Mouse (Mus musculus): ENCODE measurements at regions not wholly inside any gene's neighbourhood (a gene's known extent, or its start where the extent isn't known, plus 50 kb on each side); places are given as distances from the start of the nearest gene placed in this dataset.

- no peaks in the 10 kb centered on the region for H3K27me3 ChIP-seq (ENCODE audit: control insufficient read depth, insufficient read depth, low read length)
- TF ChIP-seq CTCF (IDR thresholded peaks at IDR 0.05; ENCODE audit: low read depth, low read length) (no peak), POLR2A (IDR thresholded peaks at IDR 0.05; ENCODE audit: extremely low read depth, insufficient read depth, low read length) (no peak)
Measured at GRCm38 (mm10) chr13:32649982-32650381, 133.8 kb downstream of the Mylk4 start.

GRCm38 (mm10) chr13:32643030-32643750 lies 140.6 kb downstream of the Mylk4 start:
- DNase-seq (ENCODE audit: extremely low read depth, low read depth, low spot score) = no peak
- Histone ChIP-seq H3K4me1 (ENCODE audit: control insufficient read depth, insufficient read depth, low read length) (no peaks in the 10 kb centered on the region), H3K27me3 (ENCODE audit: control insufficient read depth, insufficient read depth, low read length) (no peaks in the 10 kb centered on the region), H3K9ac (ENCODE audit: low read depth, low read length) (no peak overlapping the region), H3K4me3 (ENCODE audit: insufficient read depth, low read depth, low read length) (no peak overlapping the region), H3K79me2 (ENCODE audit: control insufficient read depth, insufficient read depth, low read length) (no peaks in the 10 kb centered on the region), H3K36me3 (ENCODE audit: control insufficient read depth, insufficient read depth, low read length) (no peaks in the 10 kb centered on the region), H3K27ac (replicated peaks; ENCODE audit: insufficient read depth, low read depth, low read length) (no peak overlapping the region)
- 77% methylated on average over 5 of the region's 5 CpGs for WGBS
- no peak for TF ChIP-seq POLR2A (IDR thresholded peaks at IDR 0.05; ENCODE audit: extremely low read depth, insufficient read depth, low read length)
- TF ChIP-seq CTCF (IDR thresholded peaks at IDR 0.05; ENCODE audit: low read depth, low read length) = no peak

More at GRCm38 (mm10) chr13:32649982-32650381, 133.8 kb downstream of the Mylk4 start:
- no peaks in the 10 kb centered on the region for H3K4me1 ChIP-seq (ENCODE audit: control insufficient read depth, insufficient read depth, low read length)
- DNase-seq (ENCODE audit: extremely low read depth, low read depth, low spot score) = no peak
- no peaks in the 10 kb centered on the region for H3K36me3 ChIP-seq (ENCODE audit: control insufficient read depth, insufficient read depth, low read length)
- no peaks in the 10 kb centered on the region for H3K79me2 ChIP-seq (ENCODE audit: control insufficient read depth, insufficient read depth, low read length)
- H3K9ac ChIP-seq (ENCODE audit: low read depth, low read length) = no peak overlapping the region
- WGBS = 55% methylated on average over 9 of the region's 9 CpGs
- no peak overlapping the region for H3K27ac ChIP-seq (replicated peaks; ENCODE audit: insufficient read depth, low read depth, low read length)
- H3K4me3 ChIP-seq (ENCODE audit: insufficient read depth, low read depth, low read length) = no peak overlapping the region

DNA sequence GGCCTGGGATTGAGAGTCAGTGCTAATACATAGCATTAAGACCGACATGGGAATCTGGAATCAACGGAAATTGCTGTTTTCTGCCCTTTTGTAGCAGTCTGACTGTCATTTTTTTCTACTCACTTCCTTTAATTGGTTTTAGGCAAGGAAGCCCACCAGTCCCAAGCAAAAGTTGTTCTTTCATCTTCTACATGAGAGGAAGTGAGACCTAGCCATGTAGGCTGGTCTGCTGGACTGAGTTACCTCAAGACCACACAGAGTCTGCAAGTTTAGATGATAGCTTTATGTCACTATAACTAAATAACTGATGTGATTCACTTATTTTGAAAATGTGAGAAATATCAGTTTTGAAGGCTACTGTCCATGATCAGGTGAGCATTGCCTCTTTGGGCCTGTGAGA lies 142.8 kb downstream of the Mylk4 start:
- no peaks in the 10 kb centered on the region for H3K4me1 ChIP-seq (ENCODE audit: control insufficient read depth, insufficient read depth, low read length)
- H3K4me3 ChIP-seq (ENCODE audit: insufficient read depth, low read depth, low read length) = no peak overlapping the region
- no peak overlapping the region for H3K27ac ChIP-seq (replicated peaks; ENCODE audit: insufficient read depth, low read depth, low read length)
- H3K36me3 ChIP-seq (ENCODE audit: control insufficient read depth, insufficient read depth, low read length) = no peaks in the 10 kb centered on the region
- WGBS = 81% methylated on average over 2 of the region's 2 CpGs
- TF ChIP-seq CTCF (IDR thresholded peaks at IDR 0.05; ENCODE audit: low read depth, low read length) (no peak), POLR2A (IDR thresholded peaks at IDR 0.05; ENCODE audit: extremely low read depth, insufficient read depth, low read length) (no peak)
- no peaks in the 10 kb centered on the region for H3K79me2 ChIP-seq (ENCODE audit: control insufficient read depth, insufficient read depth, low read length)
- no peak for DNase-seq (ENCODE audit: extremely low read depth, low read depth, low spot score)
- no peaks in the 10 kb centered on the region for H3K27me3 ChIP-seq (ENCODE audit: control insufficient read depth, insufficient read depth, low read length)
- H3K9ac ChIP-seq (ENCODE audit: low read depth, low read length) = no peak overlapping the region

DNA sequence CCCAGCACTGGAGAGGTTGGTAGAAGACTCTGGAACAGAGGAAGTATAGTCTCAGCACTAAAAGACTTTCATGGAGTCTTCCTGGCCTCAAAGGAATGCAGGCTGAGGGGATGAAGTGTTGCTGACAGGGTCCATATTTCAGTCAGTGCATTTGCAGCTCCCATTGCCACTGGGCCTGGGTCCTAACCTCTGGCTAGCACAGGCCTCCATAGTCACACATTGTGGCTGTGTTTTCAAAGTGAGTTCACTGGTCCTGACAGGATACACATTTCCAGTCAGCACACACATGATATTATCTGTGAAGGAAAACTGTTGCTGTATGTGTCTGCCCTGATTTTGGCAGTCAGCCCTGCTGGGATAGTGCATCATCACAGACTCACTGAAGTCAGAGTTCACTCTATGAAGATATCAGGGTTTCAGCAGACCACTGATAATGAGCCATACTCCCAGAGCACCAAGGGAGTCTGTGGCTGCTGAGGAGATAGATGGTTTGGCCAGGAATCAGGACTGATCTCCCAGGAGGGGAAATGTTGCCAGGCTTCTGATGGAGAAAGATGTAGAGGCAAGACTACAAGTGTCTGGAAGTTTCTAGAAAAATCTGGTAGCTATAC lies 153.5 kb downstream of the Mylk4 start:
- Histone ChIP-seq H3K4me3 (ENCODE audit: insufficient read depth, low read depth, low read length) (no peak overlapping the region), H3K4me1 (ENCODE audit: control insufficient read depth, insufficient read depth, low read length) (no peaks in the 10 kb centered on the region), H3K27ac (replicated peaks; ENCODE audit: insufficient read depth, low read depth, low read length) (no peak overlapping the region), H3K9ac (ENCODE audit: low read depth, low read length) (no peak overlapping the region), H3K79me2 (ENCODE audit: control insufficient read depth, insufficient read depth, low read length) (no peaks in the 10 kb centered on the region), H3K27me3 (ENCODE audit: control insufficient read depth, insufficient read depth, low read length) (no peaks in the 10 kb centered on the region), H3K36me3 (ENCODE audit: control insufficient read depth, insufficient read depth, low read length) (no peaks in the 10 kb centered on the region)
- no peak for TF ChIP-seq POLR2A (IDR thresholded peaks at IDR 0.05; ENCODE audit: extremely low read depth, insufficient read depth, low read length)
- no peak for TF ChIP-seq CTCF (IDR thresholded peaks at IDR 0.05; ENCODE audit: low read depth, low read length)
- no peak for DNase-seq (ENCODE audit: extremely low read depth, low read depth, low spot score)

- Histone ChIP-seq H3K9ac (ENCODE audit: low read depth, low read length) (no peak overlapping the region), H3K79me2 (ENCODE audit: control insufficient read depth, insufficient read depth, low read length) (no peaks in the 10 kb centered on the region), H3K4me1 (ENCODE audit: control insufficient read depth, insufficient read depth, low read length) (no peaks in the 10 kb centered on the region), H3K4me3 (ENCODE audit: insufficient read depth, low read depth, low read length) (no peak overlapping the region), H3K36me3 (ENCODE audit: control insufficient read depth, insufficient read depth, low read length) (no peaks in the 10 kb centered on the region), H3K27ac (replicated peaks; ENCODE audit: insufficient read depth, low read depth, low read length) (no peak overlapping the region), H3K27me3 (ENCODE audit: control insufficient read depth, insufficient read depth, low read length) (no peaks in the 10 kb centered on the region)
- TF ChIP-seq CTCF (IDR thresholded peaks at IDR 0.05; ENCODE audit: low read depth, low read length) (no peak), POLR2A (IDR thresholded peaks at IDR 0.05; ENCODE audit: extremely low read depth, insufficient read depth, low read length) (no peak)
- DNase-seq (ENCODE audit: extremely low read depth, low read depth, low spot score) = no peak
- 62% methylated on average over 6 of the region's 6 CpGs for WGBS
Measured at GRCm38 (mm10) chr13:32613916-32614315, 169.8 kb downstream of the Mylk4 start.
